Mouse (Mus musculus) lung, embryonic 16.5 days (tissue): ENCODE measurements around the gene Podxl2. TPM values are rescaled to one million over a fixed set of nuclear protein-coding genes. Genes with fewer than 3 reads are reported as not detected.

Experiments
- ATAC-seq: fragments of 200-750 bp; cut with Nextera tagmentation; 2 replicates; pipeline ENCODE4 v1.8.0; 2017; ENCODE audit warnings: low read depth, mild to moderate bottlenecking, moderate library complexity
- H3K27ac ChIP-seq: fragments of 300-500 bp; sonication (generic); 2 replicates; pipeline ENCODE4 v1.5.1; 2014; ENCODE audit warnings: mild to moderate bottlenecking, control low read depth, low read length
- H3K27me3 ChIP-seq: fragments of 300-500 bp; sonication (generic); 2 replicates; pipeline ENCODE4 v1.6.1; 2014; ENCODE audit warnings: low read depth, low read length, mixed read lengths; ENCODE audit not compliant: control insufficient read depth, insufficient read depth
- H3K36me3 ChIP-seq: fragments of 300-500 bp; sonication (generic); 2 replicates; pipeline ENCODE4 v1.6.1; 2014; ENCODE audit warnings: low read length; ENCODE audit not compliant: control insufficient read depth, insufficient read depth
- H3K4me1 ChIP-seq: fragments of 300-500 bp; sonication (generic); replicated peaks from 2 replicates; pipeline ENCODE4 v1.6.1; 2014; ENCODE audit warnings: low read length, mixed read lengths; ENCODE audit not compliant: control insufficient read depth, insufficient read depth
- H3K4me2 ChIP-seq: fragments of 300-500 bp; sonication (generic); 2 replicates; pipeline ENCODE4 v1.6.1; 2014; ENCODE audit warnings: low read depth, low read length, control low read depth
- H3K4me3 ChIP-seq: fragments of 300-500 bp; sonication (generic); 2 replicates; pipeline ENCODE4 v1.5.1; 2014; ENCODE audit warnings: mild to moderate bottlenecking, low read length, control low read depth
- H3K9ac ChIP-seq: fragments of 300-500 bp; sonication (generic); 2 replicates; pipeline ENCODE4 v1.6.1; 2014; ENCODE audit warnings: low read length, control low read depth
- H3K9me3 ChIP-seq: fragments of 300-500 bp; sonication (generic); 2 replicates; pipeline ENCODE4 v1.6.1; 2016; ENCODE audit warnings: low read length; ENCODE audit not compliant: control insufficient read depth
- WGBS: fragments of 180-500 bp; shearing (Covaris S2); extraction: QIAGEN DNeasy Blood & Tissue Kit; methylation state at CpG from one replicate; pipeline ENCODE4 v1.1.7; 2014; 5-methylcytosine and 5-hydroxymethylcytosine counted together
- polyA plus RNA-seq: library from polyadenylated mRNA; unstranded; fragments of >200 nt; fragmentation: Nextera tagmentation; extraction: Ambion mirVana; gene quantifications from 2 replicates; pipeline ENCODE4 v1.2.1, GENCODE M21; 2015

The Podxl2 gene
- polyA plus RNA-seq, 1 experiment from 2014 or later, result 35.1 TPM

- H3K4me3 ChIP-seq, result no peak overlapping the region
- no peak overlapping the region for H3K9ac ChIP-seq
- 71% methylated on average over 15 of the region's 15 CpGs for WGBS
- no peak for ATAC-seq
- peaks cover 7% of the 10 kb centered on the region for H3K4me1 ChIP-seq
- H3K4me2 ChIP-seq, result no peak overlapping the region
- H3K27ac ChIP-seq, result no peak overlapping the region
- no peaks in the 10 kb centered on the region for H3K36me3 ChIP-seq
- no peaks in the 10 kb centered on the region for H3K9me3 ChIP-seq
- H3K27me3 ChIP-seq, result no peaks in the 10 kb centered on the region
Observed at GRCm38 (mm10) chr6:88828206-88829009, 46.4 kb downstream of the Podxl2 start.

- WGBS, result 59% methylated on average over 13 of the region's 13 CpGs
- Histone ChIP-seq H3K4me3 (no peak overlapping the region), H3K9ac (no peak overlapping the region), H3K27ac (no peak overlapping the region), H3K9me3 (no peaks in the 10 kb centered on the region), H3K4me2 (no peak overlapping the region), H3K27me3 (no peaks in the 10 kb centered on the region), H3K4me1 (peaks cover 7% of the 10 kb centered on the region), H3K36me3 (no peaks in the 10 kb centered on the region)
- ATAC-seq, result no peak
Observed at GRCm38 (mm10) chr6:88827395-88828205, 47.2 kb downstream of the Podxl2 start.

- H3K4me3 ChIP-seq, result no peak overlapping the region
- no peak for ATAC-seq
- H3K9ac ChIP-seq, result no peak overlapping the region
- H3K27ac ChIP-seq, result no peak overlapping the region
- H3K4me2 ChIP-seq, result no peak overlapping the region
- no peaks in the 10 kb centered on the region for H3K9me3 ChIP-seq
- no peaks in the 10 kb centered on the region for H3K27me3 ChIP-seq
- H3K36me3 ChIP-seq, result no peaks in the 10 kb centered on the region
- H3K4me1 ChIP-seq, result peaks cover 8% of the 10 kb centered on the region
- WGBS, result 50% methylated on average over 3 of the region's 3 CpGs
Observed at GRCm38 (mm10) chr6:88826965-88827364, 47.9 kb downstream of the Podxl2 start.

GRCm38 (mm10) chr6:88826545-88826944 lies 48.3 kb downstream of the Podxl2 start:
- peak; percentile 66 for ATAC-seq
- peaks cover 12% of the 10 kb centered on the region for H3K4me1 ChIP-seq
- no peaks in the 10 kb centered on the region for H3K27me3 ChIP-seq
- no peak overlapping the region for H3K27ac ChIP-seq
- WGBS, result 26% methylated on average over 6 of the region's 6 CpGs
- H3K9me3 ChIP-seq, result no peaks in the 10 kb centered on the region
- H3K9ac ChIP-seq, result no peak overlapping the region
- no peak overlapping the region for H3K4me3 ChIP-seq
- H3K36me3 ChIP-seq, result no peaks in the 10 kb centered on the region
- H3K4me2 ChIP-seq, result no peak overlapping the region

GRCm38 (mm10) chr6:88826088-88826487 lies 48.8 kb downstream of the Podxl2 start:
- no peaks in the 10 kb centered on the region for H3K9me3 ChIP-seq
- H3K36me3 ChIP-seq, result no peaks in the 10 kb centered on the region
- H3K4me3 ChIP-seq, result no peak overlapping the region
- no peak overlapping the region for H3K4me2 ChIP-seq
- no peak overlapping the region for H3K27ac ChIP-seq
- no peak for ATAC-seq
- peaks cover 15% of the 10 kb centered on the region for H3K4me1 ChIP-seq
- no peak overlapping the region for H3K9ac ChIP-seq
- 56% methylated on average over 3 of the region's 3 CpGs for WGBS
- no peaks in the 10 kb centered on the region for H3K27me3 ChIP-seq

- no peak for ATAC-seq
- Histone ChIP-seq H3K4me1 (peaks cover 22% of the 10 kb centered on the region), H3K4me3 (no peak overlapping the region), H3K9ac (no peak overlapping the region), H3K27me3 (no peaks in the 10 kb centered on the region), H3K27ac (no peak overlapping the region), H3K4me2 (no peak overlapping the region), H3K9me3 (no peaks in the 10 kb centered on the region), H3K36me3 (no peaks in the 10 kb centered on the region)
- WGBS, result 71% methylated on average over 7 of the region's 7 CpGs
Observed at GRCm38 (mm10) chr6:88824183-88824582, 50.7 kb downstream of the Podxl2 start.

- H3K9me3 ChIP-seq, result no peaks in the 10 kb centered on the region
- H3K4me2 ChIP-seq, result no peak overlapping the region
- H3K27ac ChIP-seq, result no peak overlapping the region
- H3K9ac ChIP-seq, result no peak overlapping the region
- H3K27me3 ChIP-seq, result no peaks in the 10 kb centered on the region
- ATAC-seq, result peak; percentile 66
- H3K4me1 ChIP-seq, result peaks cover 20% of the 10 kb centered on the region
- H3K36me3 ChIP-seq, result no peaks in the 10 kb centered on the region
- 39% methylated on average over 11 of the region's 11 CpGs for WGBS
- no peak overlapping the region for H3K4me3 ChIP-seq
Observed at GRCm38 (mm10) chr6:88821901-88822300, 52.9 kb downstream of the Podxl2 start.

GRCm38 (mm10) chr6:88821294-88821693 lies 53.5 kb downstream of the Podxl2 start:
- H3K4me3 ChIP-seq, result no peak overlapping the region
- no peak overlapping the region for H3K9ac ChIP-seq
- no peak for ATAC-seq
- H3K4me2 ChIP-seq, result no peak overlapping the region
- H3K4me1 ChIP-seq, result peaks cover 15% of the 10 kb centered on the region
- H3K27ac ChIP-seq, result peak overlapping the region; percentile 38; the same call in 1 of the 2 replicates
- no peaks in the 10 kb centered on the region for H3K9me3 ChIP-seq
- no peaks in the 10 kb centered on the region for H3K27me3 ChIP-seq
- 88% methylated on average over 6 of the region's 6 CpGs for WGBS
- no peaks in the 10 kb centered on the region for H3K36me3 ChIP-seq

GRCm38 (mm10) chr6:88820853-88821252 lies 54.0 kb downstream of the Podxl2 start:
- peak; percentile 64 for ATAC-seq
- Histone ChIP-seq H3K27ac (peak overlapping the region; percentile 38), H3K36me3 (no peaks in the 10 kb centered on the region), H3K27me3 (no peaks in the 10 kb centered on the region), H3K9me3 (no peaks in the 10 kb centered on the region), H3K4me3 (no peak overlapping the region), H3K4me2 (no peak overlapping the region), H3K4me1 (peaks cover 15% of the 10 kb centered on the region), H3K9ac (no peak overlapping the region)
- WGBS, result 10% methylated on average over 3 of the region's 3 CpGs
